Mouse (Mus musculus): ENCODE measurements around the gene Actg2. TPM values are rescaled to one million over a fixed set of nuclear protein-coding genes. Genes with fewer than 3 reads are reported as not detected.

Gene Actg2
- polyA plus RNA-seq, 1 experiment = 108 TPM

GRCm38 (mm10) chr6:83464011-83464410, 72.1 kb downstream of the Actg2 start:
- no peak for DNase-seq
- peaks cover 3% of the 10 kb centered on the region; the same call in 1 of the 2 replicates for H3K4me1 ChIP-seq (ENCODE audit: control insufficient read depth, insufficient read depth, low read length)
- H3K4me3 ChIP-seq (replicated peaks; ENCODE audit: extremely low read depth, low read depth, low read length) = no peak overlapping the region
- no peak for TF ChIP-seq CTCF (IDR thresholded peaks at IDR 0.05; ENCODE audit: insufficient read depth, low read length)
- TF ChIP-seq POLR2A (IDR thresholded peaks at IDR 0.05; ENCODE audit: borderline replicate concordance, extremely low read depth, low read depth, low read length) = no peak

Other genes with a start within 250 kb of the Actg2 start
- 1.3 and 2.6 TPM in 2 replicates for gene Mthfd2, start 210.4 kb downstream of the Actg2 start, polyA plus RNA-seq (2012; rRNA removed)
- gene Mob1a, start 210.2 kb downstream of the Actg2 start, polyA plus RNA-seq (2012; rRNA removed) = 39.1 and 41.3 TPM in 2 replicates
- 7.5 and 12.5 TPM in 2 replicates for gene Bola3, start 187.1 kb downstream of the Actg2 start, polyA plus RNA-seq (2012; rRNA removed)
- 16.0 and 22.4 TPM in 2 replicates for gene Tet3, start 77.2 kb downstream of the Actg2 start, polyA plus RNA-seq (2012; rRNA removed)
- 54.9 and 55.5 TPM in 2 replicates for gene Dguok, start 29.3 kb downstream of the Actg2 start, polyA plus RNA-seq (2012; rRNA removed)
- 10.7 and 14.0 TPM in 2 replicates for gene Stambp, start 36.5 kb upstream of the Actg2 start, polyA plus RNA-seq (2012; rRNA removed)
- gene Clec4f, start 119.9 kb upstream of the Actg2 start, polyA plus RNA-seq (2012; rRNA removed) = not detected in 2 replicates
- 1.2 and 2.6 TPM in 2 replicates for gene Cd207, start 141.6 kb upstream of the Actg2 start, polyA plus RNA-seq (2012; rRNA removed)
- not detected in 2 replicates for gene Vax2, start 175.0 kb upstream of the Actg2 start, polyA plus RNA-seq (2012; rRNA removed)
- 6.1 and 7.7 TPM in 2 replicates for gene Atp6v1b1, start 206.7 kb upstream of the Actg2 start, polyA plus RNA-seq (2012; rRNA removed)
- not detected in 2 replicates for gene Ankrd53, start 226.4 kb upstream of the Actg2 start, polyA plus RNA-seq (2012; rRNA removed)
- gene Tex261, start 239.5 kb upstream of the Actg2 start, polyA plus RNA-seq (2012; rRNA removed) = 88.6 and 101 TPM in 2 replicates

All from lung, adult 2 months (tissue).